Mouse (Mus musculus) frontal cortex, postnatal 10 days (tissue): ENCODE data around the gene Cxcl2.

ENCODE experiments used
- DNase-seq, 2 experiments: peaks; one replicate each; pipeline ENCODE4 v3.0.0; 2022; ENCODE audit warnings: low spot score in 2 of 2, mixed read lengths in 1 of 2

The Cxcl2 gene

DNA sequence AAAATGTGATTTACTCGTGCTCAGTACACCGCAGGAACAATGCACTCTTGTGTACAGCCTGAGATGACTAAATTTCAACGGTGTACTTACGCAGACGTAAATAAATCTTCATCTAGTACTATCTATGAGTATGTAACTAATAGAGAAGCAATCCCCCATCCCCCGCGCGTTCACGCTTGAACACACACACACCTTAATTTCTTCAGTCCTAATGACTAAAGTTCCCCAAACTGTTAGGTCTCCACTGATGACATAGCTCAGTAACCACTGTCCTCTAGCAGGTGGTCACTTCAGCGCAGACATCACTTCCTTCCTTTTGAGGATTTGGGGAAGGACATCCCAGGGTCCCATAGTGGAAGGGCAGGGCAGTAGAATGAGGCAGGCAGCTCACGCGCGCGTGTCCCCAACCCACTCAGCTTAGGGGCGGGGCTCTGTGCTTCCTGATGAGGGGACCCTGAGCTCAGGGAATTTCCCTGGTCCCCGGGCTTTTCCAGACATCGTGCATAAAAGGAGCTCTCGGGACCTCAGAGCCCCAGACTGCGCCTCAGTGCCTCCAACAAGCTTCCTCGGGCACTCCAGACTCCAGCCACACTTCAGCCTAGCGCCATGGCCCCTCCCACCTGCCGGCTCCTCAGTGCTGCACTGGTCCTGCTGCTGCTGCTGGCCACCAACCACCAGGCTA is at the start of gene Cxcl2:
Cxcl2 (plus strand) TSS at position 533 of the 682 bp plus-strand sequence.
- DNase-seq: no peak

DNA sequence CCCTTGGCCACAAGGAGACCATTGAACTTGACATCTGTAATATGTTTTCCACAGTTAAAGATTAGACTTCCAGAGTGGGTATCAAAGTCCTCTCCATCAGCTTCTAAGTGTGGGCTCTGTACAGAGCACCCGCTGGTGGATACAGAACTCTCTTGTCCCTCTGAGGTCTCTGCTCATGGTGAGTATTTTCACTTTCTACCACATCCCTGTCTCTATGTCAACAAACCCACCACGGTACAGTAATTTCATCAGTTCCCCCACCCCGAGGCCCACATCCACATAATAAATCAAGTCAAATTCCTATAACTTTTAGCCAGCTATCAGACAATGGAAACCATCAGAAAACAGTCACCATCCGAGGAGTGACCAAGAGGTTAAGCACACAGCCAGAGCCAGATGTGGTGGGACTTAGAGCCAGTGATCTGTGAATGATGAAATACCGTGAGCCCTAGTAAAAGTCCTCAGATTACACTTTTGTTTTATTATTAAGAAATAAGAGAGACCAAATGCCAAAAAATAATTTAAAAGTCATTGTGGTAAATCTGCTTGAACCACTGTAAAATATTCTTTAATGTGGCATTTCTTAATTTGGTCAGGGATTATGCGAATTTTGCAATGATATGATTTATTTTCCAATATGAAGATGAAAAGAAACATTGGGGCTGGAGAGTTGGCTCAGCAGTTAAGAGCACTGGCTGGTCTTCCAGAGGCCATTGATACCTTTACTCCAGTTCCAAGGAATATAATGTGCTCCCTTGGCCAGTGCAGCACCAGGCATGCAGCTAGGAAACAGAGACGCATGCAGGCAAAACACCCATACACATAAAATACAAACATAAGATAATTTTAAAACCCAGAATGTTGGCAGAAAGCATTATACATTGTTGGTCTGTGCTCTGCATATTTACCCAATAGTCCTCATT is 48.1 kb upstream of the Cxcl2 start:
- DNase-seq: no peak

DNA sequence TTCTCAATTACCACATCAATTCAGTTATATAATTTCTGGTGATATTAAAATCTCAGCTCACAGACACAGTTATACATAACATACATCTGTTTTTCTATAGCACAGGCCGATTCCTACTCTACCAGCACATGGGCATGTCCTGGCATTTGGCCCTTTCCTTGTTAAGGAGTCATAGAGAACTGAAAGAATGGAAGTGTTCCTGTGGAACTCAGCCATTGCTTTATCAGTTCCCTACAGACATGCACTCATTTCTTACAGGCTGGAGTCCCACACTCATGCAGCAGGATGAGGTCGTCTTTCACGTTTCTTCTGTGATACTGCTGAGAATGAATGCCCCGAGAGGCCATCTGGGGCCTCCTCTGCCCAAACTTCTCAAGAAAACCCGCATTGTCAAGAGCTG is 46.2 kb upstream of the Cxcl2 start:
- DNase-seq: no peak

DNA sequence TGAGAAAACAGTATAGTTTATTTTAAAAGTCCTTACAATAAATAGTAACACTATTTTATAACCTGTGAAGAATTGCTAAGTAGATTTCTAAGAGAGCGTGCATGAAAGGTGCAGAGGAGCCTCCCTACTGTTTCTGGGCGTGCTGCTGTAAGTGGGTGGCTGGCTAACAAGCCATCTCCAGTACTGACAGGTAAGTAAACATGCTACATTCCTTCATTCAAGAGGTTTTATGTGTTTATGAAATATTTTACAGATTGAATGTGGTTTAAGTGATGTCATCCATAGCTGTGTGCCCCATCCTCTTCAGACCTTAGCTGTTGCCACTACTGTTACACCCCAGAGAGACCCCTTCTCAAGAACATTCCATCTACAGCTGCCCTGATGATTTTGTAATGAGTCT is 45.2 kb upstream of the Cxcl2 start:
- no peak for DNase-seq

DNA sequence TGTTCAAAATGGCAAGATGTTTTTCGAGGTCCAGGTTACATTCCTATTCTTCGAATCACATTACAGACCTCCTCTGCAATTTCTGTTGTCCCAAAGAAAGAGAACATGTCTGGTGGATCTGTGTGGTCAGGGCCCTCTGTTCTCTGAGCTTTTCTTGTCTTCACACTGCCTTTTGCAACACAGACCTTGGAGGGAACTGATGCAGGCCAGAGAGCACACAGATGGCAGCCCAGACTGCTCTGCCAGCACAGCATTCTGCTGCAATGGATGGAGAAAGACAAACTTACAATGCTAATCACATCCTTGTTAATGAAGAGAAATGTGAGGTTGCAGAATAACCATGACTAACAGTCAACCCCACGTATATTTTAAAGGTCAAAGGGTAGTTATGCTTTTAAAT is 44.6 kb upstream of the Cxcl2 start:
- no peak for DNase-seq

DNA sequence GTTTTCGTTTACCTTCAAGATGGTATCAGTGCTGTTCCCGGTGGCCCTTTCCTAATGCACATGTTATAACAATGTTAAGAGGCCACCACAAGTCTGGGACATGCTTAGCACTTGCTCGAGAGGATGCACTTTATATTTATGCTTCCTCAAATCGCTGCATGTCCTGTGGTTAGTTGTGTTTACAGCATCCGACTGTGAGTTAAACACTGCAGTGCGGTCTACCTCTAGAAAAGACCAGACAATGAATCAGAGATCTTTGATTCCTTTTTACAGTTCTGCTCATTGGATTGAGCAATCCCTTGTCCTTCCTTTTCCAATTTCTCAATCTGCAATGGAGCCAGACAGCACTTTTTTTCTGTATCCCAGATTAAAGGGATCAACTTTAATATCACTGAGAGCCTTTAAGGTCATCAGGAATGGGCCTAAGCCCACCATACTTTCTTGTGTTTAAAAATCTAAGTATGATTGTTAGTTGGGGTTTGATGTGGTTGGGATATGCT is 41.7 kb upstream of the Cxcl2 start:
- no peak for DNase-seq

DNA sequence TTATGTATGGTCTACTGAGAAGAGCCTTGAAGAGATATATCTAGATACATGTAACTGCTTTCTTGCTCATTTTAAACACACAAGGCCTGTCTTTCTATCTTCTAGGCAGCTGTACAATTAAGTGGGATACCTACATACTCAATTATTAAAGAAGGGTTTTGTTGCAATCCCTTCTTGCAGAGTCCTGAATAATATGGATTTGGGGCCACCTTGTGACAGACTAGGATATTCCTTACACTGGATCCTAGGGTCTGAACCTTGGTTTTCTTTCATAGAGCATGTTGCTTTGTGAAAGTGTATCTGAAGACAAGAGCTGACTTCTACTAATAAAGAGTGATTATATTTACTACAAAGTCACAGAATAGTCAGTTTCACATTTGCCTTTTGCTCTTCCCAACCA is 36.9 kb upstream of the Cxcl2 start:
- no peak for DNase-seq

DNA sequence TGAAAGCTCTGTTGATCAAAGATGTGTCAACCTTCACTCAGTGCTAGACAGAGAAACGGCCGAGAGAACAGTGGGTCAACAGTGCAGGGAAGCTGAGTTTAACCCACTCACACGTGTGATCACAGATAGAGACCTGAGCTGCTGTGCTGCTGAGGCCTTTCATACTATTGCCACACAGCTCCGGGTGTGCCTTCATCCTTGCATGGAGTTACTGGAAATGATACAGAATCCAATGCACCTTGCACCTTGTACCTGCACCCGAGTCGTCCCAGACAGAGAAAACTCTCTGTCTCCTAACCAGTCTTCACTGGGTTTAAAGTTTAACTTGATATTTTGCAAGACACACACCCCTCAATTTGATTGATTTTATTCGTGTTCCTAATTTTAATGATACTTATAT is 31.3 kb upstream of the Cxcl2 start:
- no peak for DNase-seq

DNA sequence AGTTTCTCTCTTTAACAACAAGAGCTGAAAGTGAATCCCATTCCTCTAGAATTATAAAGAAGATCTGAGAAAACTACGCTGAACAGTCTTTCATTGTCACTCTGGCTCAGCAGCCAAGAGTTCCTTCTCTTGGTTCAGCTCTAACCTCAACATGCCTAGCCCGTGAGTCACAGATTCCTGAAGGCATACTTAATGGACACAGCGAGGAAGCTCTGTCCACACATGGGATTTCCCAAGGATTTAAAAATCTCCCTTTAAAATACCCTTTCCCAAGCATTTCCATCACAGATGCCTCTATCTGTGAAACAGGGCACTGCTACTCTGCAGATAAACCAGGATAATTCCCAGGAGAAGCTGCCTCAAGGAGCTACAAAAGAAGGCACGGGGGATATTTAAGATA is 27.6 kb upstream of the Cxcl2 start:
- no peak for DNase-seq

DNA sequence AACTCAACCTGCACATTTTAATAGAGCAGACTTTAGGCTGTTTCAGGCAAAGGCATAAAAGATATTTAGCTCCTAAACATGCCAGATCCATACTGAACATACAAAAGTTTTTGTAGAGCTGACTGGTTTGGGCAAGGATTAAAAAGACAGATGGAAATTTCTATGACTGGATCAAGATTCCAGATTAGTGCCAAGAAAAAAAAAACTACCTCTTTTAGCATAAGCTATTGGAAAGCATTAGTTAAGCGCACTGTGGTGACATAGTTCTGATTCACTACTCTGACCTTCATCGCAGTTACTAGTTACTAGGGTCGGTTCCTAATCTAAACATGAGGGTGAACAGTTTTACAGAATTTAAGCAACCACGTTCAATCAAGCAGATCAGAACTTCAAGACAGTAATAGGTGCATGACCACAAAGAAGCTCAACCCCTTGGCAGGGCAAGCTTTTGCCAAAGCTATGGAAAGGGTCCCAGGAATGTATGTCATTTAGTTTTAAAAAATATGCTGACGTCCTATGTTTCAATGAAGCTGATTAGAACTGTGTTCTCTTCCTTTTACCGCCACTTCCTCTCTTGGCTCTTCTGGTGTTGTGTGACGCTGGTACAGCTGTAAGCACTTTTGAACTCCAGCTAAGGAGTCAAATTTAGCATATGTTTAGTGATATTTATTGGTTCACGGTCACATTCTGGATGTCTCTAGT is 27.0 kb upstream of the Cxcl2 start:
- DNase-seq: no peak

DNA sequence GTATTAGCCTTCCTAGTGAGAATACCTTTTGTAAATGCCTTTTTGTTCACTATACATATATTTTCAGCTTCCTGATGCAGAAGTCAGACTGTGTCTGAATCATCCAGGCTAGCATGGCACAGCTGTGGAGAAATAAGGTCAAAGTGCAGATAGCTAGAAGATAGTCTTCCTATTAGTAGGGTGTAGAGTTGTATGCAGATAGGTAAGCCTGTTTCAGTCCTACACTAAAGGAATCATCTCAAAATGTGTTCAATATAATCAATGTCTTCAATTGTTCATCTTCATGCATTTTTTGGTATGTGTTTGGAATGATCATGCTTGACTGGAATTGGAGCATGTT is 26.5 kb upstream of the Cxcl2 start:
- no peak for DNase-seq

DNA sequence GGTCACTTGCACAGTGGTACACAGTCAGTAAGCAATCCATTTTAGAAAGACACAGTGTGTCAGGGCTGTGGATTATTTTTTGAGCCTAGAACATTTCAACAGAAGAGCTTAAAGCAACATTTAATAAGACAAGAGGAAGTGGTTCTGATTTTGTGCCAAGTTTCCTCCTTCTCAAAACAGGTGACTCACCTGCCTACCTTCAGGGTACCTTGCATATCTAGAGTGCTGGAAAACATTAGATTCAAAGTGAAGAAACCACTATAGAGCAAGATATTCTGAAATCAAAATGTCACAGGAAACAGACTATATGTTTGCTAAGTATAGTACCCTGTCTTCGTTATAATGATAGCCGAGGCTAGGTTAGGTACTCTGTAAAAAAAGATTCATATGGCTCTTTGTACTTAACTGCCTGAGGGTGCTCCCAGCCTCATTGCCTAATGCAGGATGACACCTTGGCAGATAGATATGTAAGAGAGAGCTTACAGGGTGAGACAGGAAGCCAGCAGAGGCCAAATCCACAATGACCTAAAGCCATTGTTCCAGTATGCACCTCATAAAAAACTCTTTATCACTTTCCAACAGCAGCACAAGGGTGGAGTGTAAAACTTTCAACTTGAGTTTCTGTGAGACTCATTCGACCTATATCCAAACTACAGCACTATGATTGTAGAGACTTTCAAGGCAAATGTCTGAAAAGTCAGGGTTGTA is 24.2 kb upstream of the Cxcl2 start:
- DNase-seq: no peak

DNA sequence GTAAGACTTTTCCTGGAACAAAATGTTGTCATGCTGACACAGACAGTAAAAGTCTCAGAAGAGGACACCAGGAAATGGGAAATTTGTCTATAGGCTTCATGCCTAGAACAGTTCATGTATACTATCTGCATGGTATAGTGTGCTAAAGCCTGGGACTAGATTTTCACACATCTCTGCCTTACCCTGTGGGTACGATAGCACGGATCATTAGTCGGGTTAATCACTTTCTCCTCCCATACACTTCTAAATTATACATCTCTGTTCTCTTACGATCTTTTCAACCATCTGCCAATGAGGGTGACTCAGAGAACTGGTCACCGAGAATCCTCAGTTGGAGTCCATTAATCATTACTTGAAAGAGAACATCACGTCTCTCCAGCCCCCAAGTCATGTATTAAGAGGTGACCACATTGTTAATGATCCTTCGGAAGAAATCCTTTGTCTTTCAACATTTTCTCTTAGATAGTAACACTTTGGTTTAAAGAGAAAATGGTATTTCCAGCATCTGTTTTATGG is 23.3 kb upstream of the Cxcl2 start:
- DNase-seq: no peak

DNA sequence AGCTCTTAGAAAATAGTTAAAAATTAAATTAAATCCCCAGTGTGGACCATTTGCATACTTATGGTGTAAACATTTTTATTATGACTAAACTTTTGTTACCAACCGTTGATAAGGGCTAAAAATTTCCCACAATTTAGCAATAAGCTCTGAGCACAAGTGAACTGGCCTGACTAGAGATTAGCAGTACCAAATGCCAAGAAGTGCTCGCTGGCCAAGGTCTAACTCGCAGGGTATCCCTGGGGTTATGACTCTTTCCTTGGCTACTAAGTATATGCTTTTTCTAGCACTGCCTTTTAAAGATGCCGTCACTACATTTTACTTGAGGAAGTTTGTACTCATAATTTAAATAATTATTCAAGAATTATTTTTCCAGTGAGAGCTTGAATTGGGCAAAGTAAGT is 22.6 kb upstream of the Cxcl2 start:
- DNase-seq: no peak

DNA sequence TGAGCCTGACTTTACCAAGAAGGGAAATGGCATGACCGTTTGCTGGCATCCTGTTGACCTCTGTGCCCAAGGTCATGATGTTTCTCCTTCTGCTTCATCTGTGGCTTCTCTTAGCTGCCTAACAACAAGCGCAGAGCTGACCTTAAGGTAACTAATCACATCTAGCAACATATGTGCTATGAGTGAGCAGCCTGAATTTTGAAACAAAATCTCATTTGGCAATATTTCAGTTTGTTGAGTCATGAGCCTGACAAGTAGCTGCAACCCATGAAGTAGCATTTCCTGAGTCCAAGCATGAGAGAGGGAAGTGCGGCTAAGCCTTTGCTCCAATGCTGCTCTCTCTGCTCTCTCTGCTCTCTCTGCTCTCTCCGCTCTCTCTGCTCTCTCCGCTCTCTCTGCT is 22.0 kb upstream of the Cxcl2 start:
- no peak for DNase-seq

DNA sequence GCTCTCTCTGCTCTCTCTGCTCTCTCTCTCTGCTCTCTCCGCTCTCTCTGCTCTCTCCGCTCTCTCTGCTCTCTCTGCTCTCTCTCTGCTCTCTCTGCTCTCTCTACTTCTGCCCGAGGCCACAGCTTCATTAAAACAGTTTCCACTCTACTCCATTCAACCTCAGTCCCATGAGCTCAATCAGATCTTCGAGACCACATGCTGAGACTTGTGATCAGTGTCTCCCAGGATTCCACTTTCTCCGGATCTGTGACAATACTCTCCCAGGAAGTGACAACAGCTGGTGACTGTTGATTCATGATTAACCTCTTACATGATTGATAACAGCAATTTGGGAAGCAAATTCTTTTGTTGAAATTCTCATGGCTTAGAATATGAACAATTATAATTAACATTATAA is 21.5 kb upstream of the Cxcl2 start:
- DNase-seq: no peak

DNA sequence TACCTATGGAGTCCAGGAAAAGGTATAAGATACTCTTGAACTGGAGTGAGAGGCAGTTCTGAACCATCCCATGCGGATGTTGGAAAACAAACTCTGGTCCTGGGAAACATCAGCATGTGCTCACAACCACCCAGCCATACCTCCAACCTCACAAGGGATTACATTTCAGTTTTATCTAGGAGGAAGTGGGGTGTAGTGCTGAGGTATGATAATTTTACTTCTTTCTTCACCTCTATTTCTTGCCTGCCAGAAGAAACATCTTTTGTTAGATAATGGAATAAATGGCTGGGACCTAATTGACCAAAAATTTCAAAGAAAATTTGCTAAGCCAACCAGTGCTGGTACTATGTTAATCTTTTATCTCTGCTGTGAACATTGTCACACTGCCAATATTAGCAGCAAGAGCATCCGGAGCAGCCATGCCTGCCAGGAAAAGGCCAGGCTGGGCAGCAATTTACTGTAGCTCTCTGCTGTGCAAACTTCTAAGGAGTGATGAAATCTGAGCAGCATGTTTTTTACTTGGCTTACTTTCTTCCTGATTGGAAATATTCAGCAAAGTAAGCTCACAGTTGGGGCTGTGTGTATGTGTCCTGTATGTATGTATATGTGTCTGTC is 18.9 kb upstream of the Cxcl2 start:
- no peak for DNase-seq

DNA sequence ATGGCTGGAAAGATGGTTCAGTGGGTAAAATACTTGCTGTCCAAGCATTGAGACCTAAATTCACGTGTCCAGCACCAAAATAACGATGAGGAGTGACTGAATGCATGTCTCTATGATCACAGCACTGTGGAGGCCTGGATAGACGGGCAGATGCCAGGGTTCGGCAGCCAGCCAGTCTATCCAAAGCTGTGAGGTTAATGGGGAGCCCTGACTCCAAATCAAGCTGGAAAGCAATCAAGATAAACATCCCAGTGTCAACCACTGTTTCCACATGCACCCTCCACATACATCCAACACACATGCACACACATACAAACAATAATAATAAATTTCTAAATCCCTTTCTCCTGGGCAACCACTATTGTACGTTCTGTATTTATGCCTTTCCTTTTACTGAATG is 15.0 kb upstream of the Cxcl2 start:
- DNase-seq: no peak

DNA sequence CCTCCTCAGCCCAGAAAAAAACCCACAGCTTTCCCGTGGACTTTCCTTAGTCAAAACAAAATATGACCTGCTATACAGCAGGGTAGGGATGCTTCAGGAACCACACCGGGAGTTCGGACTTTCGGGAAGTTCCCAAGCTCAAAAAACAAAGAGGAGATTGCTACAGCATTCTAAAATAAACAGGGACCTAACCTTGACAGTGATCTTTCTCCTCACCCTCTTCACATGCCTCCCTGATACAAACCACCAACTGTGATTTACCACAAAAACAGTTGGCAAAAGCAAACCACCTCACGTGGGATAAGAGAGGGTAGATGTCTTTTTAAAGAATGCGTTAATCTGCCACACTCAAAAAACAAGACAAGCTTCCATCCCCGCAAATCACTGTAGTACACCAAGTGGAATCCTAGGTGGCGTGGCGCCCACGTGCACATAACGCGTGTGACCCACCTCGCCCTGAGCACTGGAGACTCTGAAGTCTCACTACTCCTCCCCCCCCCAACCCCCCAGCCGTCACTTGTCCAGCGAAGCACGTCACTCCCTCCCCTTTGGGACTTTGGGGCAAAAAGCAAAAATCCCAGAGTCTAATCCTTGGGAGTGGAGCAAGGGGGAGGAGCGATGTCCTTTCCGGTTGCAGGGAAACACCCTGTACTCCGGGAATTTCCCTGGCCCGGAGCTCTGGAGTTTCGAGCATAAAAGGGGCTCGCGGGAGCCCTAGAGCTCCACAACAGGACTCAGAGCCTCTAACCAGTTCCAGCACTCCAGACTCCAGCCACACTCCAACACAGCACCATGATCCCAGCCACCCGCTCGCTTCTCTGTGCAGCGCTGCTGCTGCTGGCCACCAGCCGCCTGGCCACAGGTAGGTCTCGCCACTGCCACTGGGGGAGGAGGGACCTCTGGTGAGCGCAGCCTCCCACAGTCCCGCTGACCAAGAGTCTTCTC is 12.9 kb upstream of the Cxcl2 start, which contains the start of gene Cxcl1:
Cxcl1 (plus strand) TSS at position 723 of the 945 bp plus-strand sequence.
- no peak for DNase-seq

DNA sequence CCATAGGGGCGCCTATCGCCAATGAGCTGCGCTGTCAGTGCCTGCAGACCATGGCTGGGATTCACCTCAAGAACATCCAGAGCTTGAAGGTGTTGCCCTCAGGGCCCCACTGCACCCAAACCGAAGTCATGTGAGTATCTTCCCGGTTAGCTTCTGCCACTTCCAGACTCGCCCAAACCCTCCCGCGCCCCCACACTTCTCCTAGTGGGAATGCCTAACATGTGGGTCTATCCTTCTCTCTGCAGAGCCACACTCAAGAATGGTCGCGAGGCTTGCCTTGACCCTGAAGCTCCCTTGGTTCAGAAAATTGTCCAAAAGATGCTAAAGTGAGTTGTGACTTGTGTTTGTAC is 12.2 kb upstream of the Cxcl2 start:
- DNase-seq: no peak
